Mouse (Mus musculus): ENCODE results near the gene Fibp.
A peak's percentile ranks its signal among the peaks of the same experiment; 100 is the strongest.
"Not testable (repeated sequence)": the region's sequence is repeated elsewhere in the genome, so short reads cannot be mapped to it uniquely, and the experiment has no call there.

The Fibp gene

DNA sequence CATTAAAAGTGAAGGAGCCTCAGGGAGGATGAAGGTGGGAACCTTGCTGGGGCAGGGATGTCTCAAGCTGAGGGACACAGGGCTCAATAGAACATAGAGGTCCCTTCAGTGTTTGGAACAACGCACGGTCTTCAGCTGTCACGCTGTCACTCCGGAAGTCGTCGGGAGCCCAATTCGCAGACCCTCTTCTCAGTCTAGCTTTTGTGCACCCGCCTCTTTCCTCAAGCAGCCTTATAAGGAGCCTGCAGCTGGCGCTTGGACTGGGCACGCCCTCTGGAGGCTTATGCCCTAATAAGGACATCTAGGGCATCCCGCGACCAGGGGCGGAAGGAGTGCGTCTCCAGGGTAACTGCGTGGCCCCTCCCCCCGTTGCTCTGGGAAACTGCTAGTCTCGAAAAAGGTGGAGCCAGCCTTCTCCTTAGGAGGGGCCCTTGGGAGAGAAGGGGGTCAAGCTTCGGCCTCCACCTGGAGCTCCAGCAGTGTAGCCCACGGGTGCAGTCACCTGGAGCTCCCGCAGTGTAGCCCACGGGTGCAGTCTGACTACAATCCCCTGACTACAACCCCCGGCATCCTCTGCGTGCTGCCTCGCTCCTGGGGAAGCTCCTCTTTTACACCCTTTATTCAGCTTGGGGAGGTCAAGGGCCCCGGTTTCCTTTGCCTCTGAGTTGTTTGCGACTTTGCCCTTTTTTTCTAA is 28.6 kb downstream of the Fibp start:
- DNase-seq (ENCODE audit: low read depth), result peak; percentile 81

DNA sequence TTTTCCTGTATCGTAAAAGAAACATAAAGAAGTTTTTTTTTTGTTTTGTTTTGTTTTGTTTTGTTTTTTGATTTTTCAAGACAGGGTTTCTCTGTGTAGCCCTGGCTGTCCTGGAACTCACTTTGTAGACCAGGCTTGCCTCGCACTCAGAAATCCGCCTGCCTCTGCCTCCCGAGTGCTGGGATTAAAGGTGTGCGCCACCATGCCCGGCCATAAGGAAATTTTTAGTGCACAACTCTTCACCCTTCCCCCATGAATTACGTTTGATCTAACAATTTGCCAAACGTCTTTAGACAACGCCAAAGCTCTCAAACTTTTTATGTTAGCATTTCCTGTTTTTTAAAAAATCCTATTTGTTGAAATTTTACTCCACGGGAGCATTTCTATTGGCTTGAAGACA is 29.3 kb downstream of the Fibp start:
- DNase-seq (ENCODE audit: low read depth), result not testable (repeated sequence)

DNA sequence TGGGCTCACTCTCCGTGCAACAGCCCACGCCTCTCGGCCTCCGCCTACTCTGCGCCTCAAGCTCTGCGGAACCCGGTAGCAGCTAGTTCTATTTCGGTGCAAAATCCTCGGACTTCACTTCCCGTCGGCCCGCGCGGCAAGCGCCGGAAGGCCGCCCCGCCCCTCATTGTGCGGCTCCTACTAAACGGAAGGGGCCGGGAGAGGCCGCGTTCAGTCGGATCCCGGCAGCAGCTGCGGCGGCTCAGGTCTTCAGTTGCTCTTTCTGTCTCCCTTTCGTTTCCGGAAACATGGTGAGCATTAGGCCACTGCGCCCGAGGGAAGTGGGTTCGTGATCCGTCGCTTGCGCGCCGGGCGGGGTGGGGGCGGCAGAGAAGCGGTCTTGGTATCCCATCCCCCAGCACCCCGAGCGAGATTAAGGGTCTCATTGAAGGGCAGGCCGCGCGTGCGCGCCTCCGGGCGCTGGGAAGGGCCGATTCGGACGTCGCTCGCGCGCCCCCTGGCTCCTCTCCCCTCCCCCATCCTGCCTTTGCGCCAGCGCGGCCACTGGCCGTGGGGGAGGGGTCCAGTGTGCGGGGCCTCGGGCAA is 30.0 kb downstream of the Fibp start, which contains the start of gene Cfl1:
Gene Cfl1, plus strand, starts transcription at position 143 of the 585 bp plus-strand sequence.
- peak; percentile 80 for DNase-seq (ENCODE audit: low read depth)

DNA sequence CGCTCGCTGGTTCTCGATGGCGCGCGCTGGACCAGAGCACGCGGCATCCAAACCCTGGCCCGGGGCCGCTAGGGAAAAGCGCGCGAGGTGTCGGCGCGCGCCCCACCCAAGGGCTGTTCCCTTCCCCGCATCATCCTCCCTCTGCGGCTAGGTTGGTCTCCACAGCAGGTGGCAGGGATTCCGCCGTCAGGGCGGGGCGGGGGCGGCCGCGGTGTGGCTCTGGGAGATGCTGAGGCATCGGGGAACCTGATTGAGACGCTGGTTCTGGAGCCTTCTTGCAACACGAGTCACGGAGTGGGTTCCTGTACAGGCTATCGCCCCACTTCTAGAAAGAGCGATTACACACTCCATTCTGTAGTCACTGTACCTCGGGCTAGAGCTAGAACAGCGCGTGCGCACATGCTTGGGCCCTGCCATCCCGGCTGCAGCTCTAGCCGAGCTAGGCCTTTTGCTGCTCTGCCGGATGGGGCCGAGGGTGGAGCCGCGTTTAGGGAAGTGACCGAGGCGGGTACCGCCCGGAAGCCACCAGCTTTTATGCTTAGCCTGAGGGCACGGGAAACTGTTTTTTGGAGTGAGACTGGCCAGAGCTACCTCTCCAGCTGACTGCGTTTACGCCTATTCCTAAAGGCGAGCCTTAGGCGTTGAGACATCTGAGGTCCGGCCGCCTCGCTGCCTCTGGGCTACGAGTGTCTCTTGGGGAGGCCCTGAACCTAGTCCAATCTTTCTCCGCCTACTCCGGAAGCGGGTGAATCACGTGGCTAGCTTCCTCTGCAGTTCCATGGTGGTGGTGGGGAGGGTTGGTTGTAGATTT is 30.7 kb downstream of the Fibp start:
- DNase-seq (ENCODE audit: low read depth), result no peak

DNA sequence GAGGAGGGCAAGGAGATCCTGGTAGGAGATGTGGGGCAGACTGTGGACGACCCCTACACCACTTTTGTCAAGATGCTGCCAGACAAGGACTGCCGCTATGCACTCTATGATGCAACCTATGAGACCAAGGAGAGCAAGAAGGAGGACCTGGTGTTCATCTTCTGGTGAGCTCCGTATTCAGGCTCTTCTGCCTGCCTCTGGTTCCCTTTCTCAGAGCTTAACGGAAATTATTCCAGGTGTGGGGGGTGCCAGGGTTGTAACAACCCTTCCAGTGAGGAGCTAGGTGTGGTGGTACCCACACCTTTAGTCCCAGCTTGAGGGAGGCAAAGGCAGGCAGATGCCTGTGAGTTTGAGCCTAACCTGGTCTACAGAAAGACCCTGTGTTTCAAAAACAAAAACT is 32.2 kb downstream of the Fibp start:
- DNase-seq (ENCODE audit: low read depth), result no peak

DNA sequence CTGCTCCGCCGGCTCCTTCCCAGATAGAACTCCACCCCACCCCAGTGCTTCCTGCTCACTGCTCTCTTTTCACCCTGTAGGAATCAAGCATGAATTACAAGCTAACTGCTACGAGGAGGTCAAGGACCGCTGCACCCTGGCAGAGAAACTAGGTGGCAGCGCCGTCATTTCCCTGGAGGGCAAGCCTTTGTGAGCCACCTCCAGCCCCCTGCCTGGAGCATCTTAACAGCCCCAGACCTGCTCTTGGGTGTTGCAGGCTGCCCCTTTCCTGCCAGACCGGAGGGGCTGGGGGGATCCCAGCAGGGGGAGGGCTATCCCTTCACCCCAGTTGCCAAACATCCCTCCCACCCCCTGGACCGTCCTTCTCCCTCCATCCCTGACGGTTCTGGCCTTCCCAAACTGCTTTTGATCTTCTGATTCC is 32.9 kb downstream of the Fibp start:
- DNase-seq (ENCODE audit: low read depth), result not testable (repeated sequence)

DNA sequence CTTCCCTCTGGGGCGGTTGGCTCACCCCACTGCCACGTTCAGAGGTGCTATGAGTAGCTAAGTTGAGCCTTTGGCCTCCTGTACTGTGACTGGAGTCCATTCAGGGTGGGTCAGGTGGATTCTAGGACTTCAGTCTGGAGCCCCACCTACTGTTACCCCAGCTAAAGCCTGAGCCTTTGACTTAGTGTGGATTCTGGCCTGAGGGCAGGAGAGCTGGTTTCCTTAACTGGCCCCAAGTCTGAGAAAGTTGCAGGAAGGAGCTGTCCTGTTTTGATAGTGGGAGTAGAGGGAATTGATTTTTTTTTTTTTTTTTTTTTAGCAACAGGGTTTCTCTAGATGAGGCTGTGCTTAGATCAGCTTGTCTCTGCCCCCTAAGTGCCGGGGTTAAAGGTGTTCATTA is 33.9 kb downstream of the Fibp start:
- no peak for DNase-seq (ENCODE audit: low read depth)

- no peak for DNase-seq (ENCODE audit: low read depth)
Measured at GRCm38 (mm10) chr19:5495353-5496051, 35.1 kb downstream of the Fibp start.

DNA sequence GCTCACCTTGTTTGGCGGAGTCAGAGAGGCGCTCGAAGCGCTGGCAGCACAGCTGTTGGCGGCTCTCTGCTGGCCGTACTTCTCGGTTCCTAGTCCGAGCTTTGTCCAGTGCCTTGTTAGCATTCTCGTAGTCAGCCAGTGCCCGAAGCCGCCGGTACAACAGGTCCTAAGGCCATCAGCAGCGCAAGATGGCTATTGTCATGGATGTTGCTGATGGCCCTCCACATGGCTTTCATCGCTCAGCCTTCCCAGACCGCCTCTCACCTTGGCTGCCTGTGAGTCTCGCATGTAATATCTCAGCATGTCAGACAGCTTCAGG is 35.6 kb downstream of the Fibp start:
- no peak for DNase-seq (ENCODE audit: low read depth)

- DNase-seq (ENCODE audit: low read depth), result no peak
Measured at GRCm38 (mm10) chr19:5500330-5500875, 40.0 kb downstream of the Fibp start.

GRCm38 (mm10) chr19:5503687-5504086 is 43.3 kb downstream of the Fibp start, which contains the start of gene 1700020D05Rik:
TSS of gene 1700020D05Rik (minus strand) at chr19:5503787.
- no peak for DNase-seq (ENCODE audit: low read depth)

GRCm38 (mm10) chr19:5510031-5511026 is 49.9 kb downstream of the Fibp start, which contains the start of gene Snx32:
TSS of gene Snx32 (minus strand) at chr19:5510538.
- DNase-seq (ENCODE audit: low read depth), result peak; percentile 99

DNA sequence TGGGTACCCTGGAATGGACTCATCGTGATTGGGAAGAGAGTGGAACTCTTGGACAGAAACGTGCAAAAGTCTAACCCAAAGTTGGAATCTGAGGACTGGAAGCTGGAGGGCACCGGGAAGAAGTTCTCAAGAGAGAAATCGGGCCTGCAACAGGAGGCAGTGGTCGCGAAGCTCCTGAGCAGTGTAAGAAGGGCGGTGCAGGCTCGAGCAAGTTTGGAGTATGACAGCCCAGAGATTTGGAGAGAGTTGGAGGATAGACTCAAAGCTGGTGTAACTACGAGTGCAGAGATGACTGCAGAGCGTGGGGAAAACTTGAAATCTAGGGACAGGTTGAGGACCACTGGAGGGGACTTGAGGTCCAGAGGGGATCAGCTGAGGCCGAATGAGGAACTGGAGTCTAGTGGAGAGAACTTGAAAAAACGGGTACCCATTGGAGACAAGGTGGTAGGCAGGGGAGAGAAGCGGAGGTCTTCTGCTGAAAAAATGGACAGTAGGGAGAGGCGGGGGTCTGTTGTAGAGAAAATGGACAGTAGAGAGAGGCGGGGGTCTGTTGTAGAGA is 50.7 kb downstream of the Fibp start:
- DNase-seq (ENCODE audit: low read depth), result no peak

DNA sequence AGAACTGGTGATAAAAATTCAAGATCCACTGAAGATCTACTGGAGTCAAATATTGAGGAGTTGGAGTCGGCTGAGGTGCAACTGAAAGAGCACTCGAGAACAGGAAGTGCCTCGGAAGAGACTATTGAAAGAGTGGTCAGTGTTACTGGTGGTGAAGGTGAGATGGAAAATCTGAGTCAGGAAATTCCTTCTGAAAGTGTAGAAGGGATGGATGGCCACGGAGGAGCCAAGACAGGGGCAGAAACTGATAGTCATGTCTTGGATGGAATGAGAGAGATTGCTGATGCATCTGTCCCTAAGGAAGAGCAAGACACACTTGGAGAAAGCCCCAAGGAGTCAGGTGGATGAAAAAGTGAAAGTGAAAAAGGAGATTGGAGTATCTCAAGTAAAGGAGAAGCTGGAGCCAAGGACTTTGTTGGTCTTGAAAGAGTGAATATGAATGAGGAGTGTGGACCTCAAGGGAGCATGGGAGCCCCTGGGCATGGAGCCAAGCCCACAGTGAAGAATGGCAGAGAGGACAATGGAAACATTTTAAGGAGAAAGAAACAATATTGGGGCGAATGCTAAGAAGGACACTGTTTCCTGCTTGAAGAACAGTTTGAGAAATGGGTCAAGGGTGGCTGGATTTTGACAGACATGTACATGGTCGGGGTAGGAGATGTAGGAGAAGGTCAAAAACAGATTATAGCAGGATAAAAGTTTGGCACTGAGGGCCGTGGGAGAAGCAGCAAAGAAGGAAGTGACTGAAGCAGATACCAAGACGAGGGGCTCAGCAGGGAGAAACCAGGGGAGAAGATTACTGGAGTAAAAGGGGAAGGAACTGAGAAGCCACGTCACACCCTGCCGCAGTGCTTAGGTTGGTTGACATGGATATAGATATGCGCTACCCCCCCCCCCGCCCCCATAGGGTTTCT is 51.9 kb downstream of the Fibp start:
- no peak for DNase-seq (ENCODE audit: low read depth)

- no peak for DNase-seq (ENCODE audit: low read depth)
Measured at GRCm38 (mm10) chr19:5513005-5513349, 52.6 kb downstream of the Fibp start.

All from fibroblast of lung, adult 2 months (primary cell).